Mouse (Mus musculus) ovary, postnatal 36 days (tissue): ENCODE measurements around the gene Mst1r.

Source experiments
- DNase-seq: peaks from one replicate; pipeline ENCODE4 v3.0.0; 2022; ENCODE audit warnings: low spot score, mixed read lengths

Mst1r gene

DNA sequence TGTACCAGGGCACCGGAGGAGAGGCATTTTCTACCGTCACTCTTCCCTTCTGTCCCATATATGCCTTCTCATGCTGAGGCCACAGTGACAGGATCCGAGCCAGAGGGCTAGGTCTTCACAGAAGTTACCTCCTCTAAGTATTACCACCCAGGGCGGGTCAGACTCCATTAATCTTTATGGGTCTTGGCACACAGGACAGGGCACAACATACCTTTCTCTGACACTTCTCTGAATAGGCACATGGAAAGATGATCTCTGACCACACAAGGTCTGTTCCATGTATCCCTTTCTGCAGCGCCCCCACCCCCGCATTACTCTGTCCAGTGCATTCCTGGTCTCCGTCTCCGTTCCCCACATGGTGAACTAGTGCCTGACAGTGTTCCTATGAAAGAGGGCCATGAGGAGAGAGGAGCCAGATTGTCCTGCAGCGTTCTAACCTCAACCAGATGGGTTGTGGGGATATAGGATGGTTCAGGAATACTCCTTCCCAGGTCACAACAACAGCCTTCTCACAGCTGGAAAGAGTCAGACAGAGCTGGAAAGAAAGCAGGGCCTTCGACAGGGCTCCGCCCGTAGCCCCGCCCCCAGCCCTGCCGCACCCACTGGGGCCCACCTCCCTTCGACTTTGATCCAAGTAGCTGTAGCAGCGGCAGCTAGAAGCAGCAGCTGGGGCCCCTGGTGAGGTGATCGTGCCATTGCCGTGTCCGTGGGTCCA is at the start of gene Mst1r:
TSS of gene Mst1r (plus strand) at position 622 of the 715 bp plus-strand sequence.
- DNase-seq = peak; percentile 78

GRCm38 (mm10) chr9:107858343-107858742 is 48.3 kb upstream of the Mst1r start:
- no peak for DNase-seq

GRCm38 (mm10) chr9:107864493-107864892 is 42.2 kb upstream of the Mst1r start:
- no peak for DNase-seq

GRCm38 (mm10) chr9:107866081-107866480 is 40.6 kb upstream of the Mst1r start:
- DNase-seq = no peak

- DNase-seq = peak; percentile 94
Observed at GRCm38 (mm10) chr9:107872350-107873098, 34.1 kb upstream of the Mst1r start.

DNA sequence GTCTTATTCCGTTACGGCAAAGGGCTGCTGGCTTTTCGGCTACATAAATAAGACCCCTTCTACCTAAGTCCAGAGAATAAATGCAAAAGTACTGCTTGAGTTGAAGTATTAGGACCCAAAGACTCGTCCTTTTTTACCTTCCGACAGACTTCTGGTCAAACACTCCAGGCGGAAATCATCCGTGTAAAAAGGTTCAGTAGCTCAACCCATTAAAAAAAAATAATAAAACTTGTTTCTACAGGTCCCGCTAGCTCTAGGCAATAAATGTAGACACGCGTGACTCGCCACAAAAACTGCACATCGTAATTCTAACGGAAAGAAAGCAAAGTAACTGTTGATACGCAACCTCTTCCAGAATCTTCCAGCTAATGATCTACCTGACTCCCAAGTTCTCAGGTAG is 33.5 kb upstream of the Mst1r start, which contains the start of gene Rbm6:
TSS of gene Rbm6 (minus strand) at position 101 of the 400 bp plus-strand sequence.
- no peak for DNase-seq

- no peak for DNase-seq
Observed at GRCm38 (mm10) chr9:107880411-107880810, 26.3 kb upstream of the Mst1r start.

GRCm38 (mm10) chr9:107887804-107888266 is 18.8 kb upstream of the Mst1r start, which contains the start of gene Mon1a:
TSS of gene Mon1a (plus strand) at chr9:107888151.
- DNase-seq = peak; percentile 87

DNA sequence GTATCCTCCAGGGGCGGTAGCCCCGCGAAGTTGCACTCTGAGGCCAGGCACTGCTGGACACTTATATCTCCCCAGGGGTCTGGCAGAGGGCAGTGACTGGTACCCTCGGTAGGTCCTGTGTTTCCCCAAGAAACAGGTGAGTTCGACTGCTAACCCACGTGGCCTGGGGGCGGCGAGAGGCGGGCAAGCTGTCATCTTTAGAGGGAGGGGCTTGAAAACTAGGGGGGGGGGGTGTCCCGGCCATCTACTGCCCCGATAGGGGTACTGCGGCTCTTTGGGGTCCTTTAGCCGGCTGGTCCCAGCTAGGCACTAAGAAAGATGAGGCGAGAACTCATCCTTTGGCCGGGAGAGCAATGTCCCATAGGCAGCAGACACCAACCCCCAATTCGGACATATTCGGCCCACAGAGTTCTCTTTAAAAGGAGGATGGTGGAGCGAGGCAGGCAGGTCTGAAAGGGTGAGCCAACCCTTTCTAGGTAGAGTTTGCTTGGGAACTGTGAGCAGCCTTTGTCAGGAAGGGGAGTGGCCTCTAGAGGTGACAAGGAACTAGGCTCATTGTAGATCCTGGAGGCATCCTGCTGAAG is 18.3 kb upstream of the Mst1r start:
- no peak for DNase-seq

DNA sequence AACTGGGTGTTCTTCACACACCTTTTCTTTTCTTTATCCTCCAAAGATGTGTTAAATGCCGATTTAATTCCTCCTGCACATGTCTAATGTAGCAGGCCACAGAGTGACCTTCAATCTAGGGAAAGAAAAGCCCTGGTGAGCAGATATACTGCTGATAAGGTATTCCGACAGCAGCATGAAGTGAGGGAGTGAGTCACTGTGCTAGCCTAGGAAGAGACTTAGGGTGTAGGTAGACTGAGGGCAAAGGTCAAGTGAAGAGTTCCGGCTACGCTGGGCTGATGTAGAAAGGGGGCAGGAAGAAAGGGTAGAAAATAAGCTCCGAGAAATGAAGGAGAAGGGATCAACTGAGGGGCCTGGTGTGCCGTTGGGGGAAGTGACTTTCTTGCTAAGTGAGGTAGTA is 16.4 kb upstream of the Mst1r start:
- no peak for DNase-seq

- no peak for DNase-seq
Observed at GRCm38 (mm10) chr9:107891023-107891422, 15.7 kb upstream of the Mst1r start.

DNA sequence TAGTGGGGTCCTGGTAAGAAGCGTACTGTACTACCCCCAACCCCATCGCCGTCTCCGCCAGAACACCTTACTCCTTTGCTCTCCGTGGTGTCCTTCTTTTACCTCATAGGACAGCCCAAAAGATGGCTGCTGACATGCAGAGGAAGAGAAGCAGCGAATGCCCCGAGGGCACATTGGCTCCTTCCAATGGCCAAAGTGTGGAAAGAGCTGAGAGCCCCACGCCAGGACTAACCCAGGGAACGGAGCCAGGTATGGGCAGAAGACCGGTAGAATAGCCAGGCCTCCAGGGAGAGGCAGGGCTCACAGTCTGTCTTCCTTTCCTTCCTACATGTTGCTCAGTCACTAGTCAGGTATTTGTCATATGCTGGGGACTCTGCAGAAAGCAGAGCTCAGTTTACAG is 8.1 kb upstream of the Mst1r start:
- DNase-seq = no peak

DNA sequence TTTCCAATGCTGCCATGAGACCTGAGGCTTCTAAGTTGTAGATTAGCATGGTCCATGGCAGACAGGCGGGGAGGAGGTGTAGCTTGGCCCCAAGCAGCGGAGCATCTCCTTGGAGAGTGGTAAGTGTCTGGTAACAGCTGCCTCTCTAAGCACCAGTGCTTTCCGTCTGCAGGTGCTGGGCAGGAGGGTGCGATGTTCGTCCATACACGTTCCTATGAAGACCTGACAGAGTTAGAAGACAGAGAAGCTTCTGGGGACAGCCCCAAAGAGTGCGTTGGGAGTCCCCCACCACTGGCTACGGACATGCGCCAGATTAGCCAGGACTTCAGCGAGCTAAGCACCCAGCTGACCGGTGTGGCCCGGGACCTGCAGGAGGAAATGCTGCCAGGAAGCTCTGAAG is 6.8 kb upstream of the Mst1r start:
- DNase-seq = no peak

GRCm38 (mm10) chr9:107900840-107901626 is 5.6 kb upstream of the Mst1r start:
- DNase-seq = peak; percentile 69

DNA sequence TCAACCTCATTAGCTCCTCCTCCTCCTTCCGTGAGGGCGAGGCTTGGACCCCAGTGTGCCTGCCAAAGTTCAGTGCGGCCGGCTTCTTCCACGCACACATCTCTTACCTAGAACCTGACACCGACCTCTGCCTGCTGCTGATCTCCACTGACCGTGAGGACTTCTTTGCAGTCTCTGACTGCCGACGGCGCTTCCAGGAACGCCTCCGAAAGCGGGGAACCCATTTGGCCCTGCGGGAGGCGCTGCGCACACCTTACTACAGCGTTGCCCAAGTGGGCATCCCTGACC is 5.1 kb upstream of the Mst1r start:
- no peak for DNase-seq

- DNase-seq = peak; percentile 85
Observed at GRCm38 (mm10) chr9:107904726-107905125, 1.9 kb upstream of the Mst1r start.

DNA sequence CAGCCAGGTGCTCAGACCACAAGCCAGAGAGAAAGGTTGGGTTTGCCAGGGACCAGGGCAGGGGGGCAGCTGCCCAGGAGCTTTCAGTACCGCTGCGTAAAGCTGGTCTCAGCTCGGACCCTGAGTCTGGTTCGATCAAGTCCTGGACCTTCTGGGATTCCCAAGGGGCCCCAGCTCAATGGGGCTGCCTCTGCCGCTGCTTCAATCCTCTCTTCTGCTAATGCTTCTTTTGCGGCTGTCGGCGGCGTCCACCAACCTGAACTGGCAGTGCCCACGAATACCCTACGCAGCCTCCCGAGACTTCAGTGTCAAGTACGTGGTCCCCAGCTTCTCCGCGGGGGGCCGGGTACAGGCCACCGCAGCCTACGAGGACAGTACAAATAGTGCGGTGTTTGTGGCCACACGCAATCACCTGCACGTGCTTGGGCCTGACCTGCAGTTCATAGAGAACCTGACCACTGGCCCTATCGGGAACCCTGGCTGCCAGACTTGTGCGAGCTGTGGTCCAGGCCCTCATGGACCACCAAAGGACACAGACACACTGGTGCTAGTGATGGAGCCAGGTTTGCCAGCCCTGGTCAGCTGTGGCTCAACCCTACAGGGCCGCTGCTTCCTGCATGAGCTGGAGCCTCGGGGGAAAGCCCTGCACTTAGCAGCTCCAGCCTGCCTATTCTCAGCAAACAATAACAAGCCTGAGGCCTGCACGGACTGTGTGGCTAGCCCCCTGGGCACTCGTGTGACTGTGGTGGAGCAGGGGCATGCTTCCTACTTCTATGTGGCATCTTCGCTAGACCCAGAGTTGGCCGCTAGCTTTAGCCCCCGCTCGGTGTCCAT is 511 bp downstream of the Mst1r start:
- peak; percentile 10 for DNase-seq

- DNase-seq = no peak
Observed at GRCm38 (mm10) chr9:107907801-107908120, 1.1 kb downstream of the Mst1r start.

GRCm38 (mm10) chr9:107908410-107909158 is 1.9 kb downstream of the Mst1r start:
- DNase-seq = peak; percentile 43

DNA sequence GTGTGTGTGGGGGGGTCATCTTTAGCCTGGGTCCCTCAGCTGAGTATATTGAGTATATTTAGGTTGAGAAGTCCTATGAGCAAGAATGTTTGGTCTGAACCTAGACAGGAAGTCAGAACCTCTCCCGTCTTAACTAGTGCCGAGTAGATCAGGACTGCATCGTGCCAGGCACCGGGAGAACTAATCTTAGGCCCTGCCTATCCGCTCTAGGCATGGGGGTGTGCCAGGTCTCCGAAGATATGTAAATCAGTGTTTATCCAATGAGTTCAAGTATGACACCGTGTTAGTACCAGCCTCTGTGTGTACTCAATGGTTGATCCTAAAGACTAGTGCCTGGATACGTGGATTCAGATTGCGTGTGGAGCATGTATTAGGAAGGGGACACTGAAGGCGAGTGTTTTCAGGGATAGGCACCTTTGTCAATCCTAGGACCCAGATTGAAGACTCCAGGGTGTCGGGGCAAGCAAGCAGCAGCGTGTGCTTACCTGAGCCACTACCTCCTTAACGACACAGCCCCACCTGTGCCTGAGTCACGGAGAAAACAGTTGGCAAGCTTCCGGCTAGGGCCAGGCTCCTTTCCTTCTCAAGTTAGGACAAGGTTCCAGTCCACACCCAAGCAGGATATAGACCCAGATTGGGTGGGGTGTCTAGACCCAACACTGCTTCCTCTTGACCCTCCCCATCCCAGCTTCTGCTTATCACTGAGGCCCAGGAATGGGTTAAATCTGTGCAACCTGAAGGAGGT is 3.5 kb downstream of the Mst1r start:
- no peak for DNase-seq
